Mouse (Mus musculus): ENCODE data around the gene Gm17087. TPM values are rescaled to one million over a fixed set of nuclear protein-coding genes. Genes with fewer than 3 reads are reported as not detected.

Gm17087 gene
- polyA plus RNA-seq (2011; ENCODE audit: insufficient read depth, insufficient read length, low read depth, missing spikeins): 0.82 TPM in 1 of 2 replicates, not detected in the other

DNA sequence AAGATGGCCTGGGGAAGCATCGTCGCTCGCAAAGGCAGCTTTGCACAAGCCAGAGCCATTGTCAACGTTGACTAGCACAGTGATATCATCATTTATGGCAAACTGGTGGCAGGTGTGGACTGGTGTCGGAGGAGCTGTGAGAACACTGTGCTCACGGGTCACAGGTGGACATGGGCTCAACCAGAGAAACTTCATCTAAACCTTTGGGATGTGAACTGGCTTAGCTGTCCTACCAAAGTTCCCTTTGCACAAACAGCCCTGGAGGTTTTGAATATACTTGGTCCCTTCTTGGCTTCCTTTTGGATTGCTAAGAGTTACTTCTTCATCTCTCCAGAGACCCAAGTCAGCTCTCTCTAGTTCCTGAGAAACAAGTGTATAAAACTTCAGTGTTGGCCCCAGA lies at the start of gene Gm17087:
Gene Gm17087 (minus strand): TSS at position 101 of the 400 bp plus-strand sequence.
- Histone ChIP-seq H3K27ac (ENCODE audit: insufficient read depth, low read length) (no peak within 1 kb of the TSS), H3K4me1 (ENCODE audit: control insufficient read depth, insufficient read depth, low read length) (no peaks in the 10 kb centered on the region), H3K4me3 (ENCODE audit: low read depth, low read length) (no peak within 1 kb of the TSS), H3K9ac (ENCODE audit: low read depth, poor library complexity, severe bottlenecking) (no peak within 1 kb of the TSS), H3K27me3 (ENCODE audit: control insufficient read depth, insufficient read depth, low read length, poor library complexity, severe bottlenecking) (no peaks in the 10 kb centered on the region), H3K9me3 (replicated peaks; ENCODE audit: control insufficient read depth, insufficient read depth, low read length, poor library complexity, severe bottlenecking) (peaks cover 5% of the 10 kb centered on the region), H3K36me3 (ENCODE audit: control insufficient read depth, insufficient read depth, low read length, poor library complexity, severe bottlenecking) (no peaks in the 10 kb centered on the region)
- no peak for TF ChIP-seq EP300 (IDR thresholded peaks at IDR 0.05; ENCODE audit: insufficient read depth, low read depth, low read length)
- TF ChIP-seq POLR2A (IDR thresholded peaks at IDR 0.05; ENCODE audit: insufficient read depth, low read length): no peak
- no peak for TF ChIP-seq CTCF (IDR thresholded peaks at IDR 0.05; ENCODE audit: low read depth, low read length)

- H3K36me3 ChIP-seq (ENCODE audit: control insufficient read depth, insufficient read depth, low read length, poor library complexity, severe bottlenecking): no peaks in the 10 kb centered on the region
- TF ChIP-seq CTCF (IDR thresholded peaks at IDR 0.05; ENCODE audit: low read depth, low read length) (peak; percentile 56), POLR2A (IDR thresholded peaks at IDR 0.05; ENCODE audit: insufficient read depth, low read length) (no peak)
- no peak overlapping the region for H3K9ac ChIP-seq (ENCODE audit: low read depth, poor library complexity, severe bottlenecking)
- H3K4me3 ChIP-seq (ENCODE audit: low read depth, low read length): no peak overlapping the region
- H3K4me1 ChIP-seq (ENCODE audit: control insufficient read depth, insufficient read depth, low read length): no peaks in the 10 kb centered on the region
- H3K9me3 ChIP-seq (replicated peaks; ENCODE audit: control insufficient read depth, insufficient read depth, low read length, poor library complexity, severe bottlenecking): no peaks in the 10 kb centered on the region
- H3K27ac ChIP-seq (ENCODE audit: insufficient read depth, low read length): no peak overlapping the region
- H3K27me3 ChIP-seq (ENCODE audit: control insufficient read depth, insufficient read depth, low read length, poor library complexity, severe bottlenecking): no peaks in the 10 kb centered on the region
These were observed 47.3 kb upstream of the Gm17087 start for GRCm38 (mm10) chr17:8613882-8614551.

DNA sequence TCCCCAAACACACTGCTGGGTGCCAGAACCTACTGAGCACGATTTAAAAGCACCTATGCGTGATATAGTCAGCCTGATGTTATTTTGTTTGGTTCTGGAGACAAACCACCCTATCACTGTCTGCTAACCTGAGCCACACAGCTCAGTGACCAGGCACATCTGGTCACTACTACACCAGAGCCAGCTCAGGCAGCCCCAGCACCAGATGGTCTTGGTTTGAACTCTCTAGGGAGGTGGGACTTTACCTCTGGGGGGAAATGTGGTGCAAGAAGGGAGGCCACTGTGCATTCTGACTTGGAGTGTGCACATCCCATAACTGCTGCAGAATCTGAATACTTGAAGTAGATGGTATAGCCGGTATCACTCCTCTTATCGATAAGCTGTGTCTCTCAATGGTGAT lies 45.2 kb upstream of the Gm17087 start:
- Histone ChIP-seq H3K9ac (ENCODE audit: low read depth, poor library complexity, severe bottlenecking) (no peak overlapping the region), H3K4me1 (ENCODE audit: control insufficient read depth, insufficient read depth, low read length) (no peaks in the 10 kb centered on the region), H3K9me3 (replicated peaks; ENCODE audit: control insufficient read depth, insufficient read depth, low read length, poor library complexity, severe bottlenecking) (no peaks in the 10 kb centered on the region), H3K27ac (ENCODE audit: insufficient read depth, low read length) (no peak overlapping the region), H3K36me3 (ENCODE audit: control insufficient read depth, insufficient read depth, low read length, poor library complexity, severe bottlenecking) (no peaks in the 10 kb centered on the region), H3K27me3 (ENCODE audit: control insufficient read depth, insufficient read depth, low read length, poor library complexity, severe bottlenecking) (no peaks in the 10 kb centered on the region), H3K4me3 (ENCODE audit: low read depth, low read length) (no peak overlapping the region)
- no peak for TF ChIP-seq CTCF (IDR thresholded peaks at IDR 0.05; ENCODE audit: low read depth, low read length)
- no peak for TF ChIP-seq POLR2A (IDR thresholded peaks at IDR 0.05; ENCODE audit: insufficient read depth, low read length)
- no peak for TF ChIP-seq EP300 (IDR thresholded peaks at IDR 0.05; ENCODE audit: insufficient read depth, low read depth, low read length)

- no peaks in the 10 kb centered on the region for H3K9me3 ChIP-seq (replicated peaks; ENCODE audit: control insufficient read depth, insufficient read depth, low read length, poor library complexity, severe bottlenecking)
- no peaks in the 10 kb centered on the region for H3K36me3 ChIP-seq (ENCODE audit: control insufficient read depth, insufficient read depth, low read length, poor library complexity, severe bottlenecking)
- no peaks in the 10 kb centered on the region for H3K4me1 ChIP-seq (ENCODE audit: control insufficient read depth, insufficient read depth, low read length)
- no peak overlapping the region for H3K9ac ChIP-seq (ENCODE audit: low read depth, poor library complexity, severe bottlenecking)
- H3K4me3 ChIP-seq (ENCODE audit: low read depth, low read length): no peak overlapping the region
- H3K27ac ChIP-seq (ENCODE audit: insufficient read depth, low read length): no peak overlapping the region
- no peaks in the 10 kb centered on the region for H3K27me3 ChIP-seq (ENCODE audit: control insufficient read depth, insufficient read depth, low read length, poor library complexity, severe bottlenecking)
- TF ChIP-seq EP300 (IDR thresholded peaks at IDR 0.05; ENCODE audit: insufficient read depth, low read depth, low read length) (no peak), CTCF (IDR thresholded peaks at IDR 0.05; ENCODE audit: low read depth, low read length) (no peak), POLR2A (IDR thresholded peaks at IDR 0.05; ENCODE audit: insufficient read depth, low read length) (no peak)
These were observed 39.9 kb upstream of the Gm17087 start for GRCm38 (mm10) chr17:8606695-8607094.

DNA sequence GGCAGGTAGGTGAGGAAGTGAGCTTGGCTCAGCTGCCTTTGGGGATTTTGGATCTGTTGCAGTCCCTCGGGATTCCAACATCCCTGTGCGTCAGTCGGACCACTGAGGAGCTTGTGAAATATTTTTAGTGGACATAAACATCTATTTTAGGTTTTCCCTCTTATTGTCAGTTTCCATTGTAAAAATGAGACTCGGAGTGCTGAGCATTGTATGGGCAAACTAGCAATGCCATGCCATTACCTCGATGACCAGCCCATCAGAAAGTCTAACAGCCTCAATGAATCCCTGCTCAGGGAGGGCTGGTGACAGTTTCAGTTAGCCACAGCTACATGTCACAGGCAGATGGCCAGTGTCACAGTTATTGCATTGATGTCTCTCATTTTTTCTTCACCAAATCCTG lies 39.2 kb upstream of the Gm17087 start:
- H3K36me3 ChIP-seq (ENCODE audit: control insufficient read depth, insufficient read depth, low read length, poor library complexity, severe bottlenecking): no peaks in the 10 kb centered on the region
- no peaks in the 10 kb centered on the region for H3K27me3 ChIP-seq (ENCODE audit: control insufficient read depth, insufficient read depth, low read length, poor library complexity, severe bottlenecking)
- H3K4me1 ChIP-seq (ENCODE audit: control insufficient read depth, insufficient read depth, low read length): no peaks in the 10 kb centered on the region
- no peak overlapping the region for H3K9ac ChIP-seq (ENCODE audit: low read depth, poor library complexity, severe bottlenecking)
- TF ChIP-seq EP300 (IDR thresholded peaks at IDR 0.05; ENCODE audit: insufficient read depth, low read depth, low read length) (no peak), POLR2A (IDR thresholded peaks at IDR 0.05; ENCODE audit: insufficient read depth, low read length) (no peak), CTCF (IDR thresholded peaks at IDR 0.05; ENCODE audit: low read depth, low read length) (no peak)
- no peak overlapping the region for H3K27ac ChIP-seq (ENCODE audit: insufficient read depth, low read length)
- H3K9me3 ChIP-seq (replicated peaks; ENCODE audit: control insufficient read depth, insufficient read depth, low read length, poor library complexity, severe bottlenecking): no peaks in the 10 kb centered on the region
- H3K4me3 ChIP-seq (ENCODE audit: low read depth, low read length): no peak overlapping the region

DNA sequence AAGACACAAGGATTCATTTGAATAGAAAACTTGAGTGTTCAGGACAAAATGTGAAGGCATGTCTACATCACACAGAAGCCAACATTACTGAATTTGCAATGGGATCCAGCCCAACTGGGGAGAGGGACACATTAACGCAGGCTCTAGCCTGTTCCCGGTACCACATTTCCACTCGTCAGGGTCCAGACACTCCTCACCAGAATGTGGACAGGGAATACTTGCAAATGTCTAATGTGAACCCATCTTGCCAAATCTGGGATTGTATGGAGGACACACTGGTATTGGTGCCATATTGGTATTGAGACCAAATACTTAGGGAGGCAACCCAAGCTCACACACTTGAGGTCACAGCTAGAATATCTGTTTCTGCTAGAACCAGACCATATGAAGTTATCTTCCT lies 36.2 kb upstream of the Gm17087 start:
- no peak overlapping the region for H3K9ac ChIP-seq (ENCODE audit: low read depth, poor library complexity, severe bottlenecking)
- no peaks in the 10 kb centered on the region for H3K36me3 ChIP-seq (ENCODE audit: control insufficient read depth, insufficient read depth, low read length, poor library complexity, severe bottlenecking)
- no peaks in the 10 kb centered on the region for H3K9me3 ChIP-seq (replicated peaks; ENCODE audit: control insufficient read depth, insufficient read depth, low read length, poor library complexity, severe bottlenecking)
- no peak overlapping the region for H3K27ac ChIP-seq (ENCODE audit: insufficient read depth, low read length)
- no peaks in the 10 kb centered on the region for H3K27me3 ChIP-seq (ENCODE audit: control insufficient read depth, insufficient read depth, low read length, poor library complexity, severe bottlenecking)
- TF ChIP-seq EP300 (IDR thresholded peaks at IDR 0.05; ENCODE audit: insufficient read depth, low read depth, low read length): no peak
- TF ChIP-seq POLR2A (IDR thresholded peaks at IDR 0.05; ENCODE audit: insufficient read depth, low read length): no peak
- no peak for TF ChIP-seq CTCF (IDR thresholded peaks at IDR 0.05; ENCODE audit: low read depth, low read length)
- H3K4me1 ChIP-seq (ENCODE audit: control insufficient read depth, insufficient read depth, low read length): no peaks in the 10 kb centered on the region
- no peak overlapping the region for H3K4me3 ChIP-seq (ENCODE audit: low read depth, low read length)

Data from ES-Bruce4 (cell line).